ENCODE assay signal across 14 mouse cellular contexts in genomic region chr6:137001267-137002168, GRCm38 (mm10). TPM values are rescaled to one million over a fixed set of nuclear protein-coding genes. Genes with fewer than 3 reads are reported as not detected.
A peak's percentile ranks its signal among the peaks of the same experiment; 100 is the strongest.
DNase-seq lines count a peak whose midpoint lies in the region; ATAC-seq and TF ChIP-seq lines count a peak whose summit lies in the region.
"Had no signal": no experiment of that assay in that cellular context is flagged by ENCODE, and none has a peak within 500 bp of the region (broad histone marks: within the 10 kb centered on the region; RNA-seq: fewer than 3 reads in every experiment).

No protein-coding gene starts in this region.

- 83% methylated on average over 6 of the region's 6 CpGs for WGBS in hindbrain, embryonic 14.5 days
- 86% methylated on average over 6 of the region's 6 CpGs for WGBS in hindbrain, embryonic 12.5 days
- 63% methylated on average over 6 of the region's 6 CpGs for WGBS in lung, embryonic 16.5 days
- 73% methylated on average over 6 of the region's 6 CpGs for WGBS in intestine, embryonic 15.5 days
- 68% methylated on average over 6 of the region's 6 CpGs for WGBS in liver, postnatal 0 days (ENCODE audit: insufficient replicate concordance)

- no peak overlapping the region for H3K4me2 ChIP-seq in hindbrain, embryonic 14.5 days (replicated peaks)
- no peak overlapping the region for H3K4me2 ChIP-seq in hindbrain, embryonic 12.5 days (replicated peaks)
- no peak overlapping the region for H3K4me2 ChIP-seq in lung, embryonic 16.5 days (ENCODE audit: low read depth, low read length)
- no peak overlapping the region for H3K4me2 ChIP-seq in intestine, embryonic 15.5 days (replicated peaks)
- H3K4me2 ChIP-seq in liver, postnatal 0 days (ENCODE audit: low read depth, low read length) = no peak overlapping the region

- no peak for TF ChIP-seq EP300 in liver, postnatal 0 days (IDR thresholded peaks at IDR 0.05; ENCODE audit: low read depth)

- DNase-seq in hindbrain, embryonic 14.5 days (ENCODE audit: low spot score) = no peak
- DNase-seq in lung, postnatal 25 days (ENCODE audit: low spot score) = no peak
- DNase-seq in splenic B cell, adult 2 months (ENCODE audit: low read depth, low spot score) = peak; percentile 12
- no peak for DNase-seq in left cerebral cortex, postnatal 14 days (ENCODE audit: low spot score in 2 of 2)
- DNase-seq in liver, postnatal 0 days = no peak
- DNase-seq: adrenal gland, postnatal 36 days; heart, adult 18-20 months; kidney, adult 8-10 months; lung, postnatal 4 days; right cerebral cortex, postnatal 25 days; thymus, postnatal 25 days had no signal

- no peaks in the 10 kb centered on the region for H3K9me3 ChIP-seq in hindbrain, embryonic 14.5 days (ENCODE audit: control insufficient read depth, low read length)
- no peaks in the 10 kb centered on the region for H3K9me3 ChIP-seq in hindbrain, embryonic 12.5 days (replicated peaks)
- H3K9me3 ChIP-seq in lung, embryonic 16.5 days (ENCODE audit: control insufficient read depth, low read length) = no peaks in the 10 kb centered on the region
- no peaks in the 10 kb centered on the region for H3K9me3 ChIP-seq in intestine, embryonic 15.5 days
- no peaks in the 10 kb centered on the region for H3K9me3 ChIP-seq in liver, postnatal 0 days (ENCODE audit: low read length)

- H3K4me3 ChIP-seq in hindbrain, embryonic 14.5 days (replicated peaks; ENCODE audit: low read length) = no peak overlapping the region
- H3K4me3 ChIP-seq in hindbrain, embryonic 12.5 days = no peak overlapping the region
- no peak overlapping the region for H3K4me3 ChIP-seq in lung, embryonic 16.5 days (ENCODE audit: low read length)
- no peak overlapping the region for H3K4me3 ChIP-seq in intestine, embryonic 15.5 days (replicated peaks)
- H3K4me3 ChIP-seq in liver, postnatal 0 days (ENCODE audit: low read depth, low read length) = no peak overlapping the region

- H3K36me3 ChIP-seq in hindbrain, embryonic 14.5 days (replicated peaks; ENCODE audit: control insufficient read depth, insufficient read depth) = no peaks in the 10 kb centered on the region
- H3K36me3 ChIP-seq in hindbrain, embryonic 12.5 days = no peaks in the 10 kb centered on the region
- no peaks in the 10 kb centered on the region for H3K36me3 ChIP-seq in lung, embryonic 16.5 days (ENCODE audit: control insufficient read depth, insufficient read depth, low read length)
- H3K36me3 ChIP-seq in intestine, embryonic 15.5 days = no peaks in the 10 kb centered on the region
- no peaks in the 10 kb centered on the region for H3K36me3 ChIP-seq in splenic B cell, adult 2 months (ENCODE audit: control insufficient read depth, insufficient read depth, low read length, poor library complexity, severe bottlenecking)
- no peaks in the 10 kb centered on the region for H3K36me3 ChIP-seq in liver, postnatal 0 days (replicated peaks; ENCODE audit: insufficient read depth, low read length)

- no peaks in the 10 kb centered on the region for H3K4me1 ChIP-seq in hindbrain, embryonic 14.5 days (replicated peaks; ENCODE audit: control insufficient read depth, insufficient read depth, low read length)
- no peaks in the 10 kb centered on the region for H3K4me1 ChIP-seq in hindbrain, embryonic 12.5 days
- H3K4me1 ChIP-seq in lung, embryonic 16.5 days (replicated peaks; ENCODE audit: control insufficient read depth, insufficient read depth, low read length) = peaks cover 6% of the 10 kb centered on the region
- 0 out of 2 replicates have a peak, but pooled peaks cover 5% of the 10 kb centered on the region for H3K4me1 ChIP-seq in intestine, embryonic 15.5 days (replicated peaks)
- no peaks in the 10 kb centered on the region for H3K4me1 ChIP-seq in liver, postnatal 0 days (ENCODE audit: insufficient read depth)

- peak; percentile 21; the same call in 1 of the 2 replicates for ATAC-seq in hindbrain, embryonic 14.5 days (ENCODE audit: low FRiP score)
- no peak for ATAC-seq in hindbrain, embryonic 12.5 days (ENCODE audit: low FRiP score)
- peak; percentile 73 for ATAC-seq in lung, embryonic 16.5 days (ENCODE audit: low read depth)
- ATAC-seq in intestine, embryonic 15.5 days = peak; percentile 78
- no peak for ATAC-seq in liver, postnatal 0 days

- TF ChIP-seq CTCF in liver, postnatal 0 days (IDR thresholded peaks at IDR 0.05; ENCODE audit: low read depth) = no peak

- no peaks in the 10 kb centered on the region for H3K27me3 ChIP-seq in hindbrain, embryonic 14.5 days (ENCODE audit: control insufficient read depth, insufficient read depth, low read length)
- H3K27me3 ChIP-seq in hindbrain, embryonic 12.5 days = no peaks in the 10 kb centered on the region
- H3K27me3 ChIP-seq in lung, embryonic 16.5 days (ENCODE audit: control insufficient read depth, insufficient read depth, low read depth, low read length) = no peaks in the 10 kb centered on the region
- no peaks in the 10 kb centered on the region for H3K27me3 ChIP-seq in intestine, embryonic 15.5 days (replicated peaks)
- H3K27me3 ChIP-seq in splenic B cell, adult 2 months (ENCODE audit: control insufficient read depth, insufficient read depth, low read length, poor library complexity, severe bottlenecking) = no peaks in the 10 kb centered on the region
- no peaks in the 10 kb centered on the region for H3K27me3 ChIP-seq in liver, postnatal 0 days (ENCODE audit: insufficient read depth, low read length)

- no peak overlapping the region for H3K27ac ChIP-seq in hindbrain, embryonic 14.5 days
- no peak overlapping the region for H3K27ac ChIP-seq in hindbrain, embryonic 12.5 days
- no peak overlapping the region; the same call in 1 of the 2 replicates for H3K27ac ChIP-seq in lung, embryonic 16.5 days (ENCODE audit: low read length)
- no peak overlapping the region for H3K27ac ChIP-seq in intestine, embryonic 15.5 days
- H3K27ac ChIP-seq in liver, postnatal 0 days (ENCODE audit: low read depth) = no peak overlapping the region

- intact Hi-C loops in left cerebral cortex, postnatal 14 days (cut with DNase I) = no loop called here

- H3K9ac ChIP-seq in hindbrain, embryonic 14.5 days = no peak overlapping the region
- no peak overlapping the region for H3K9ac ChIP-seq in hindbrain, embryonic 12.5 days
- H3K9ac ChIP-seq in lung, embryonic 16.5 days (ENCODE audit: low read length) = no peak overlapping the region
- H3K9ac ChIP-seq in intestine, embryonic 15.5 days = no peak overlapping the region
- H3K9ac ChIP-seq in liver, postnatal 0 days (replicated peaks) = no peak overlapping the region

RNA-seq across cellular contexts. Expression of gene Arhgdib, which starts 59.8 kb away (rescaled TPM):
- polyA plus RNA-seq in hindbrain, embryonic 14.5 days (2014; fragmentation: Nextera tagmentation; extraction: Ambion mirVana) = 14.7 and 17.9 TPM in 2 replicates
- polyA plus RNA-seq in hindbrain, embryonic 12.5 days (2016; fragmentation: Nextera tagmentation; extraction: Ambion mirVana) = 27.7 and 29.0 TPM in 2 replicates
- polyA plus RNA-seq in lung, embryonic 16.5 days (2015; fragmentation: Nextera tagmentation; extraction: Ambion mirVana) = 85.2 and 98.2 TPM in 2 replicates
- polyA plus RNA-seq in intestine, embryonic 15.5 days (2015; fragmentation: Nextera tagmentation; extraction: Ambion mirVana) = 44.5 and 47.8 TPM in 2 replicates
- 10 to 100 TPM; 16.6 to 17.0 TPM for total RNA-seq in left cerebral cortex, postnatal 14 days (2021)
- polyA plus RNA-seq in liver, postnatal 0 days (2015; fragmentation: Nextera tagmentation; extraction: Ambion mirVana) = 190 and 192 TPM in 2 replicates

Comparison
In these comparisons a context has a peak if more than half of its experiments do, and no peak if none do; other contexts are left out.
1. ATAC-seq: peak in hindbrain, embryonic 14.5 days (single experiment), lung, embryonic 16.5 days (single experiment) and intestine, embryonic 15.5 days (single experiment); none in hindbrain, embryonic 12.5 days (single experiment) and liver, postnatal 0 days (single experiment).